Mouse (Mus musculus) heart, embryonic 12.5 days (tissue): ENCODE results near the gene Wnk1. TPM values are rescaled to one million over a fixed set of nuclear protein-coding genes. Genes with fewer than 3 reads are reported as not detected.

ENCODE experiments used
- ATAC-seq: fragments of 200-750 bp; cut with Nextera tagmentation; 2 replicates; pipeline ENCODE4 v1.8.0; 2017; ENCODE audit warnings: moderate TSS enrichment, moderate library complexity; ENCODE audit not compliant: insufficient number of reproducible peaks, low FRiP score
- H3K27ac ChIP-seq: fragments of 300-500 bp; sonication (generic); 2 replicates; pipeline ENCODE4 v1.5.1; 2016; ENCODE audit warnings: mild to moderate bottlenecking, moderate library complexity; ENCODE audit not compliant: poor library complexity, severe bottlenecking
- H3K27me3 ChIP-seq: fragments of 300-500 bp; sonication (generic); replicated peaks from 2 replicates; pipeline ENCODE4 v1.6.1; 2016; ENCODE audit warnings: mild to moderate bottlenecking, moderate library complexity
- H3K36me3 ChIP-seq: fragments of 300-500 bp; sonication (generic); 2 replicates; pipeline ENCODE4 v1.6.1; 2016; ENCODE audit warnings: mild to moderate bottlenecking, moderate library complexity
- H3K4me1 ChIP-seq: fragments of 300-500 bp; sonication (generic); replicated peaks from 2 replicates; pipeline ENCODE4 v1.6.1; 2016; ENCODE audit warnings: mild to moderate bottlenecking
- H3K4me2 ChIP-seq: fragments of 300-500 bp; sonication (generic); 2 replicates; pipeline ENCODE4 v1.6.1; 2016; ENCODE audit warnings: mild to moderate bottlenecking, moderate library complexity
- H3K4me3 ChIP-seq: fragments of 300-500 bp; sonication (generic); 2 replicates; pipeline ENCODE4 v1.5.1; 2016; ENCODE audit warnings: mild to moderate bottlenecking
- H3K9ac ChIP-seq: fragments of 300-500 bp; sonication (generic); 2 replicates; pipeline ENCODE4 v1.6.1; 2016; ENCODE audit warnings: mild to moderate bottlenecking, moderate library complexity
- H3K9me3 ChIP-seq: fragments of 300-500 bp; sonication (generic); replicated peaks from 2 replicates; pipeline ENCODE4 v1.6.1; 2016; ENCODE audit warnings: mild to moderate bottlenecking, moderate library complexity
- WGBS: fragments of 180-500 bp; shearing (Covaris S2); methylation state at CpG from one replicate; pipeline ENCODE4 v1.1.7; 2016; 5-methylcytosine and 5-hydroxymethylcytosine counted together
- polyA plus RNA-seq: library from polyadenylated mRNA; unstranded; fragments of >200 nt; fragmentation: Nextera tagmentation; extraction: Ambion mirVana; gene quantifications from 2 replicates; pipeline ENCODE4 v1.2.1, GENCODE M21; 2016

Wnk1 gene
- polyA plus RNA-seq, 1 experiment from 2014 or later: 94.6 TPM

DNA sequence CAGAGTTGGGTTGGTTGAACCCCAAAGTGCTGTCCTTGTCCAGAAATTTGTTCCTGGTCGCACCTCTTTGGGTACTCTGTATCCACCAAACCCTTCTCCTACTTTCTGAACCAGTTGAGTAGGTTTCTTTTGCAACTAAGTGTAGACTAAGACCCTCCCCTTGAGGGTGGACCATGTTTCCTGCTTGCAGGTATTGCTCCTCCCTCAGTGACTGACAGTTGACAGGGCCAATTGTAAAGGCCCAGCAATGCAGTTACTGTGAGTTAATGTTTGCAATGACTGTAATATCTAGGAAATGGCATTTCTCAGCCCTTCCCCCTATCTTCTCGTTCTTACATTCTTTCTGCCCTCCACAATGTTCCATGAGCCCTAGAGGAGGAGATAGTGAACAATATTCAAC is 34.2 kb upstream of the Wnk1 start:
- H3K27me3 ChIP-seq: no peaks in the 10 kb centered on the region
- no peak for ATAC-seq
- H3K9ac ChIP-seq: no peak overlapping the region
- H3K4me3 ChIP-seq: no peak overlapping the region
- no peaks in the 10 kb centered on the region for H3K9me3 ChIP-seq
- WGBS: 55% methylated on average over 2 of the region's 2 CpGs
- H3K4me1 ChIP-seq: 0 out of 2 replicates have a peak, but pooled peaks cover 6% of the 10 kb centered on the region
- no peak overlapping the region for H3K27ac ChIP-seq
- H3K36me3 ChIP-seq: no peaks in the 10 kb centered on the region
- no peak overlapping the region for H3K4me2 ChIP-seq

GRCm38 (mm10) chr6:120069546-120069945 is 31.1 kb upstream of the Wnk1 start:
- H3K4me3 ChIP-seq: no peak overlapping the region
- ATAC-seq: no peak

GRCm38 (mm10) chr6:120065552-120066177 is 27.2 kb upstream of the Wnk1 start:
- H3K36me3 ChIP-seq: no peaks in the 10 kb centered on the region
- H3K4me1 ChIP-seq: no peaks in the 10 kb centered on the region
- no peak for ATAC-seq
- no peak overlapping the region for H3K27ac ChIP-seq
- H3K4me2 ChIP-seq: no peak overlapping the region
- H3K4me3 ChIP-seq: no peak overlapping the region
- WGBS: 57% methylated on average over 6 of the region's 6 CpGs
- H3K9me3 ChIP-seq: no peaks in the 10 kb centered on the region
- no peak overlapping the region for H3K9ac ChIP-seq
- no peaks in the 10 kb centered on the region for H3K27me3 ChIP-seq

More at GRCm38 (mm10) chr6:120069546-120069945, 31.1 kb upstream of the Wnk1 start:
- H3K27ac ChIP-seq: no peak overlapping the region
- H3K27me3 ChIP-seq: no peaks in the 10 kb centered on the region
- H3K9me3 ChIP-seq: no peaks in the 10 kb centered on the region
- 0 out of 2 replicates have a peak, but pooled peaks cover 6% of the 10 kb centered on the region for H3K4me1 ChIP-seq
- no peak overlapping the region for H3K4me2 ChIP-seq
- no peak overlapping the region for H3K9ac ChIP-seq
- 83% methylated on average over 3 of the region's 3 CpGs for WGBS
- no peaks in the 10 kb centered on the region for H3K36me3 ChIP-seq

DNA sequence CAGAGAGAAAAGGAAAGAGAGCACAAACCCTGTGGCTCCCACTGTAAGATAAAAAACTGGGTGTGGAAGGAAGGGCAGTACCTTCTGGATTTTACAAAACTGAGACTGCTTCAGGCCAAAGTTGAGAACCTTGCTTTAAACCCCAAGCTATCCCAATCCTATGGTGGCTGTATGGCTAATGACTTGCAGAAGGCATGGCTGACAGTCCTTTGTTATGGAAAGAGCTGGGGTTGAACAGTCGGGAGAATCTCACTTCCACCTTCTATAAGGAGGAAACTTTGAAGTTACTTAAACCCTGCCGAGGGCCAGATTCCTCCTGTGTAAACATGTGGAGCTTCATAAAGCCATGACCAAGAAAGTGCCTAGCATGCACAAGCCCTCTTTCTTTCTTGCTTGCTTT is 26.2 kb upstream of the Wnk1 start:
- WGBS: 55% methylated on average over 2 of the region's 2 CpGs
- H3K36me3 ChIP-seq: no peaks in the 10 kb centered on the region
- H3K27me3 ChIP-seq: no peaks in the 10 kb centered on the region
- ATAC-seq: no peak
- H3K9me3 ChIP-seq: no peaks in the 10 kb centered on the region
- no peak overlapping the region for H3K9ac ChIP-seq
- no peak overlapping the region for H3K4me3 ChIP-seq
- no peak overlapping the region for H3K4me2 ChIP-seq
- no peaks in the 10 kb centered on the region for H3K4me1 ChIP-seq
- no peak overlapping the region for H3K27ac ChIP-seq

DNA sequence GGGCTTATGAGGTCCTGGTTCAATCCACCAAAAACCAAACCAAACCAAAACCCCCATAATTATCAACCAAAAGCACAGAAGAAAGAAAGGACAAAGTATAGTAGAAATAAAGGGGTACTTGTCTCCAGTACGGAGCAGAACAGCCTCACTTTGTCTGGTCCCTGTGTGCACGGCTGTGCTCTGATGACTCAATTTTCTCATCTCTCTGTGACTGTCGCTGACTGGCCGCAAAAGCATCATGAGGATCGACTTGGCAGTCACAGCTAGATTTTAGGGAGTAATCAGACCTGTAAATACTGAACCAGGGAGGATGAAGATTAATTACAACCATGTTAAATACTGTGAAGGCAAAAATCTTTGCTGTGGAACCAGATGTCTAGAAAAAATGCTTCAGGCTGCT is 24.5 kb upstream of the Wnk1 start:
- ATAC-seq: no peak
- Histone ChIP-seq H3K9ac (no peak overlapping the region), H3K9me3 (no peaks in the 10 kb centered on the region), H3K27me3 (no peaks in the 10 kb centered on the region), H3K27ac (no peak overlapping the region), H3K4me3 (no peak overlapping the region), H3K4me1 (no peaks in the 10 kb centered on the region), H3K4me2 (no peak overlapping the region), H3K36me3 (no peaks in the 10 kb centered on the region)
- 86% methylated on average over 5 of the region's 5 CpGs for WGBS

GRCm38 (mm10) chr6:120055666-120056540 is 17.4 kb upstream of the Wnk1 start:
- ATAC-seq: no peak
- WGBS: 60% methylated on average over 2 of the region's 2 CpGs

GRCm38 (mm10) chr6:120054412-120054811 is 15.9 kb upstream of the Wnk1 start:
- no peak overlapping the region for H3K9ac ChIP-seq
- no peaks in the 10 kb centered on the region for H3K36me3 ChIP-seq
- H3K27ac ChIP-seq: no peak overlapping the region
- no peak overlapping the region for H3K4me3 ChIP-seq
- H3K9me3 ChIP-seq: no peaks in the 10 kb centered on the region
- ATAC-seq: no peak
- H3K4me1 ChIP-seq: no peaks in the 10 kb centered on the region
- no peak overlapping the region for H3K4me2 ChIP-seq
- no peaks in the 10 kb centered on the region for H3K27me3 ChIP-seq
- WGBS: 77% methylated on average over 6 of the region's 6 CpGs

More at GRCm38 (mm10) chr6:120055666-120056540, 17.4 kb upstream of the Wnk1 start:
- Histone ChIP-seq H3K9me3 (no peaks in the 10 kb centered on the region), H3K4me1 (no peaks in the 10 kb centered on the region), H3K9ac (no peak overlapping the region), H3K27me3 (no peaks in the 10 kb centered on the region), H3K36me3 (no peaks in the 10 kb centered on the region), H3K27ac (no peak overlapping the region), H3K4me2 (no peak overlapping the region), H3K4me3 (no peak overlapping the region)

DNA sequence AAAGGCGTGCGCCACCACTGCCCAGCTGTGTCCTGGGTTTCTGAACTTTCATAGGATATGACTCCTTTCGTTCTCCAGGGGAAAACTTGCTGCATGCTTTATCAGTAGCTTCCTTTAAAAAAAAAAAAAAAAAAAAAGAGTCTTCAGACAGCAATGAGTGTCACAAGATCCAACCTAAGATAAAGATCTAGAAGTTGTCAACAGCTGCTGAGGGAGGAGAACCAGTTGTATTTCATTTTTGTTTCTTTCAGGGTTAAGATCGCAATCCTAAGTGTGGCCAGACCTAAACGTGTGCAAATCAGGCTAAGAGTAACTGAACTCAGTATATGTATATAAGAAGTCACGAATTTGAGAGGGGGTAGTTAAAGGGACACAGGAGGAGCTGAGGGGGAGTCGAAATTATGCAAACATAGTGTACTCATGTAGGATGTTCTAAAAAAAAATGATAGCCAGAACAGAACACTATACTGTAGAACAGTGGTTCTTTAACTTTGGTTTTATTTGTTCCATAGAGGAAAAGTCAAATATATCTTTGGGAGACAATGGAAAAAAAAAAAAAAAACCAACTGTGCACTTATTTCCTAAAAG is 9.3 kb upstream of the Wnk1 start:
- no peaks in the 10 kb centered on the region for H3K27me3 ChIP-seq
- no peak overlapping the region for H3K9ac ChIP-seq
- no peak overlapping the region for H3K27ac ChIP-seq
- no peak overlapping the region for H3K4me2 ChIP-seq
- no peak overlapping the region for H3K4me3 ChIP-seq
- ATAC-seq: no peak
- H3K9me3 ChIP-seq: no peaks in the 10 kb centered on the region
- WGBS: 63% methylated on average over 7 of the region's 7 CpGs
- H3K4me1 ChIP-seq: no peaks in the 10 kb centered on the region; the same call in 1 of the 2 replicates
- H3K36me3 ChIP-seq: no peaks in the 10 kb centered on the region

DNA sequence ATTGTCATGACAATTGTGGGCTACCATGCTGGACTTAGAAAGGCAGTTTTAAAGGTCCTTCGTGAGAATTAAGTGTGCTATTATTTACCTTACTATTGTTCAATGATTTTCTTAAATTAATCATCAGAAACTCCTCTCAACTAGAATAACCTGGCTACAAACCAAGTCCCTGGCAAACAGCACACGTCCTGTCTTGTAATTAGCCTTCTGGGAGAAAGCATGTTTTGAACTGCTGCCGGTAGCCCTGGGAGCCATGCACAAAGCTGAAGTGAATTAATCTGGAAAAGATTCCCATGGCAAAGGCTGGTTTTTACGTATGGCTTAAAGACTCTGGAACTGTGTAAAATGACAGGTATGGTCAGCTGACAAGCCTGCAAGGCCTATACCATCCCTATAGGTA is 6.9 kb upstream of the Wnk1 start:
- Histone ChIP-seq H3K27me3 (no peaks in the 10 kb centered on the region), H3K36me3 (no peaks in the 10 kb centered on the region), H3K4me3 (no peak overlapping the region), H3K4me2 (no peak overlapping the region), H3K9ac (no peak overlapping the region), H3K27ac (no peak overlapping the region), H3K9me3 (no peaks in the 10 kb centered on the region), H3K4me1 (no peaks in the 10 kb centered on the region; the same call in 1 of the 2 replicates)
- WGBS: 82% methylated on average over 4 of the region's 4 CpGs
- no peak for ATAC-seq

DNA sequence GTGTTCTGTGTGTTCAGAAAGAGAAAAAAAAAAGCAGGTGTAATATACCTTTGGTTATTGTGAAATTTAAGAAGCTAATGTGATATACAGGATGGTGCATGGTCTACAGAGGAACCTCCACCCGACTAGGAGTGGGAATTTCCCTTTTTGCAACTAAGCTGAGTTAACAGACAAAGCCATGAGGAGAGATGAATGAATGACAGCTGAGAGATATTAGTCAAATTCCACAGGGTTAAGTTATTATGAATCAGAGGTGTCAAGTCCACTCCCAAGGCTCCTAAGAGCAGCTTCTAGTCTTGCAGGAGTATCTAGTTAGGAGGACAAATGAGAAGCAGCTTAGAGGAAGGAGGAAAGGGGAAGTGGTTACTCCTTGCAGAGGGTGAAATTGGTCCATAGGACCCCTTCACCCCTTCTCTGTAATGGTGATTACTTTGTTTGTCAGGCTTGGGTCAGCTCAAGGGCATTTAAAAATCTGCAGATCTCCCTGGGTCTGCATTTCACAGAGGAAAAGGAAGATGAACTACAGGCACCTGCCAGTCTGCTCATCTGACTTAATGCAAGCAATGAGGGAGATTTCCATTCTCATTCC is 4.3 kb upstream of the Wnk1 start:
- ATAC-seq: no peak
- no peaks in the 10 kb centered on the region for H3K27me3 ChIP-seq
- no peaks in the 10 kb centered on the region; the same call in 1 of the 2 replicates for H3K4me1 ChIP-seq
- H3K27ac ChIP-seq: no peak overlapping the region
- no peak overlapping the region for H3K4me2 ChIP-seq
- no peaks in the 10 kb centered on the region for H3K9me3 ChIP-seq
- 65% methylated on average over 1 of the region's 1 CpGs for WGBS
- no peaks in the 10 kb centered on the region for H3K36me3 ChIP-seq
- H3K9ac ChIP-seq: no peak overlapping the region
- no peak overlapping the region for H3K4me3 ChIP-seq

GRCm38 (mm10) chr6:120040557-120040857 is 2.0 kb upstream of the Wnk1 start:
- 93% methylated on average over 4 of the region's 4 CpGs for WGBS
- Histone ChIP-seq H3K9me3 (no peaks in the 10 kb centered on the region), H3K27ac (no peak overlapping the region), H3K4me3 (no peak overlapping the region), H3K27me3 (no peaks in the 10 kb centered on the region), H3K4me2 (no peak overlapping the region), H3K9ac (no peak overlapping the region), H3K4me1 (peaks cover 4% of the 10 kb centered on the region; the same call in 1 of the 2 replicates), H3K36me3 (no peaks in the 10 kb centered on the region)
- no peak for ATAC-seq
